Mouse (Mus musculus) cerebellum, adult 2 months (tissue): ENCODE results near the gene Sfxn1.

ENCODE experiments used
- CTCF ChIP-seq: fragments of 200-500 bp; IDR thresholded peaks from 2 replicates; pipeline ENCODE4 v1.5.1; 2011; ENCODE audit warnings: low read depth, mild to moderate bottlenecking, control low read depth, low read length, moderate library complexity, borderline replicate concordance; ENCODE audit not compliant: insufficient read depth
- POLR2A ChIP-seq: fragments of 200-500 bp; IDR thresholded peaks from 2 replicates; pipeline ENCODE4 v1.6.1; 2011; ENCODE audit warnings: low read length, control low read depth, borderline replicate concordance; ENCODE audit not compliant: insufficient read depth

DNA sequence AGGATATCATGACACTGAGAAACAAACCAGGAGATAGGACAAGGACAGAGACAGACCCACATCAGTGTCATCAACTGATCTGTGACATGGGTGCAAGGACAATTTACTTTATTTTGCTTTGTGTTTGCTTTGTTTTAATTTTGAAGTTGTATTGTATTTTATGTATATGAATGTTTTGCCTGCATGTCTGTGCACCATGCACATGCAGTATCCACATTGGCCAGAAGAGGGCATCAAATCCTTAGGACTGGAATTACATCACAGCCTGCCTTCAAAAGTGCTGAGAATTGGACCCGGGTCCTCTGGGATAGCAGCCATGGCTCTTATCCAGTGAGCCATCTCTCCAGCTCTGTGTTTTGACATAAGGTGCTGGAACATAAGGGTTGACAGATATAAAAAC, 36.1 kb upstream of the Sfxn1 start:
- no peak for TF ChIP-seq POLR2A
- no peak for TF ChIP-seq CTCF
